Mouse (Mus musculus) frontal cortex, postnatal 36 days (tissue): ENCODE measurements around the gene Myh7b.
"Not testable (repeated sequence)": the region's sequence is repeated elsewhere in the genome, so short reads cannot be mapped to it uniquely, and the experiment has no call there.

ENCODE experiments used
- DNase-seq, 2 experiments: peaks; one replicate each; pipeline ENCODE4 v3.0.0; 2022; ENCODE audit warnings: low spot score in 2 of 2

The Myh7b gene

GRCm38 (mm10) chr2:155603707-155604106 lies 7.3 kb upstream of the Myh7b start:
- no peak for DNase-seq

GRCm38 (mm10) chr2:155604560-155605235 lies 6.3 kb upstream of the Myh7b start:
- DNase-seq: no peak

- not testable (repeated sequence) for DNase-seq
These were observed 5.8 kb upstream of the Myh7b start for GRCm38 (mm10) chr2:155605236-155605589.

- DNase-seq: peak in 1 of 2 experiments; percentile 9
These were observed 4.7 kb upstream of the Myh7b start for GRCm38 (mm10) chr2:155606360-155606759.

GRCm38 (mm10) chr2:155611834-155612550 lies 980 bp downstream of the Myh7b start:
- DNase-seq: no peak

- no peak for DNase-seq
These were observed 2.3 kb downstream of the Myh7b start for GRCm38 (mm10) chr2:155613326-155613755.

- DNase-seq: no peak
These were observed 2.9 kb downstream of the Myh7b start for GRCm38 (mm10) chr2:155613953-155614352.

GRCm38 (mm10) chr2:155616971-155617370 lies 6.0 kb downstream of the Myh7b start:
- no peak for DNase-seq

- peak; percentile 86 to 90 for DNase-seq
These were observed 8.8 kb downstream of the Myh7b start for GRCm38 (mm10) chr2:155619817-155620216.

GRCm38 (mm10) chr2:155622606-155623005 lies 11.6 kb downstream of the Myh7b start:
- DNase-seq: no peak

GRCm38 (mm10) chr2:155623996-155624395 lies 13.0 kb downstream of the Myh7b start:
- no peak for DNase-seq

- no peak for DNase-seq
These were observed 13.7 kb downstream of the Myh7b start for GRCm38 (mm10) chr2:155624730-155625129.

- no peak for DNase-seq
These were observed 15.3 kb downstream of the Myh7b start for GRCm38 (mm10) chr2:155626277-155626676.

GRCm38 (mm10) chr2:155627030-155627738 lies 16.2 kb downstream of the Myh7b start:
- DNase-seq: peak; percentile 66 to 77

- no peak for DNase-seq
These were observed 17.1 kb downstream of the Myh7b start for GRCm38 (mm10) chr2:155628112-155628511.

GRCm38 (mm10) chr2:155628519-155628918 lies 17.5 kb downstream of the Myh7b start:
- DNase-seq: no peak

- DNase-seq: peak; percentile 75 to 76
These were observed 18.2 kb downstream of the Myh7b start for GRCm38 (mm10) chr2:155629231-155629661.

GRCm38 (mm10) chr2:155630153-155630552 lies 19.1 kb downstream of the Myh7b start:
- DNase-seq: no peak

- DNase-seq: no peak
These were observed 19.8 kb downstream of the Myh7b start for GRCm38 (mm10) chr2:155630590-155631416.

GRCm38 (mm10) chr2:155632138-155632936 lies 21.3 kb downstream of the Myh7b start:
- no peak for DNase-seq

- DNase-seq: no peak
These were observed 22.1 kb downstream of the Myh7b start for GRCm38 (mm10) chr2:155633121-155633520.
